Mouse (Mus musculus) CH12.LX (cell line): Measurements from ENCODE around the gene Dnm2.

Experiments used
- CTCF ChIP-seq, 2 experiments: IDR thresholded peaks in 1 of 2; conservative IDR thresholded peaks in 1 of 2; 2 replicates each; pipeline ENCODE4 v1.5.1; 2011 to 2012; ENCODE audit warnings: low read depth in 2 of 2, low read length in 2 of 2, improper control_type of control experiment in 1 of 2, inconsistent platforms in 1 of 2, mild to moderate bottlenecking in 1 of 2, moderate library complexity in 1 of 2
- EP300 ChIP-seq: IDR thresholded peaks from 2 replicates; pipeline ENCODE4 v1.6.1; 2011; ENCODE audit warnings: low read length, improper control_type of control experiment
- MAFK ChIP-seq: IDR thresholded peaks from 2 replicates; pipeline ENCODE4 v1.6.1; 2011; ENCODE audit warnings: low read length, improper control_type of control experiment; ENCODE audit not compliant: insufficient replicate concordance
- POLR2A ChIP-seq: IDR thresholded peaks from 2 replicates; pipeline ENCODE4 v1.6.1; 2011; ENCODE audit warnings: low read depth, mild to moderate bottlenecking, improper control_type of control experiment, low read length
- TBP ChIP-seq: conservative IDR thresholded peaks from 2 replicates; pipeline ENCODE4 v1.6.1; 2011; ENCODE audit warnings: low read depth, low read length, improper control_type of control experiment
- TCF12 ChIP-seq: IDR thresholded peaks from 2 replicates; pipeline ENCODE4 v1.6.1; 2014; ENCODE audit warnings: low read depth, mild to moderate bottlenecking, inconsistent platforms, low read length, improper control_type of control experiment

DNA sequence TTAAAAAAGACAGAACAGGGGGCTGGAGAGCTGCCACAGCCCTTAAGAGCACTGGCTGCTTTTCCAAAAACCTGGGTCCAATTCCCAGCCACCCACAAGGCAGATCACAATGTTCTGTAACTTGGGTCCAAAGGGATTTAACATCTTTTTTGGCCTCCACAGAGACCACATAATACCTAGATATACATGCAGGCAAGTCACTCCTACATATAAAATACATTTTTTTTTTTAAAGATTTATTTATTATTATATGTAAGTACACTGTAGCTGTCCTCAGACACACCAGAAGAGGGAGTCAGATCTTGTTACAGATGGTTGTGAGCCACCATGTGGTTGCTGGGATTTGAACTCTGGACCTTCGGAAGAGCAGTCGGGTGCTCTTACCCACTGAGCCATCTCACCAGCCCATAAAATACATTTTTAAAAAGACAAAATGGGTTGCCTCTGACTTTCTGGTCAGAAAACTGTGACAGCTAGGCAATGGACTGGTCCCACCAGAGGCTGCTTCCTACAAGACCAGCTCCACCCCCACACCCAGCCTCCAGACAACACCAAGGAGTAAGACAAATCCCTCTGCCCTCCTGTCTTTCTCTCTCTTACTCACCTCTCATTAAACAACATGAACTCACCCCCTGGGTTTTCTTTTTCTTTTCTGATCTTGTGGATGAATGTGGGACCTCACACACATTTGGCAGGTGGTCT lies 102.5 kb downstream of the Dnm2 start:
- TF ChIP-seq EP300 (no peak), TBP (0 out of 2 replicates have a peak, but pooled peaks have one; percentile 42), CTCF (conservative IDR thresholded peaks at IDR 0.05 in 1 of 2, IDR thresholded peaks at IDR 0.05 in 1 of 2; ENCODE audit: low read depth in 2 of 2, low read length in 2 of 2) (no peak), POLR2A (no peak), MAFK (no peak), TCF12 (no peak)
